In genomic region chr7:133115886-133116285, GRCm38 (mm10) we compare ENCODE assay signal across 9 mouse cellular contexts. TPM values are rescaled to one million over a fixed set of nuclear protein-coding genes. Genes with fewer than 3 reads are reported as not detected.
DNase-seq lines count a peak whose midpoint lies in the region; ATAC-seq lines count a peak whose summit lies in the region.
"Had no signal": no experiment of that assay in that cellular context is flagged by ENCODE, and none has a peak within 500 bp of the region (broad histone marks: within the 10 kb centered on the region; RNA-seq: fewer than 3 reads in every experiment).

No protein-coding gene starts in this region.

- H3K9ac ChIP-seq in forebrain, embryonic 16.5 days (replicated peaks; ENCODE audit: low read depth, low read length): no peak overlapping the region; the same call in 1 of the 2 replicates
- peak overlapping the region; percentile 5; the same call in 1 of the 2 replicates for H3K9ac ChIP-seq in kidney, embryonic 15.5 days

- H3K4me3 ChIP-seq in heart, embryonic 10.5 days: peak overlapping the region; percentile 51
- H3K4me3 ChIP-seq in forebrain, embryonic 16.5 days (replicated peaks; ENCODE audit: low read length): no peak overlapping the region
- peak overlapping the region; percentile 19 for H3K4me3 ChIP-seq in kidney, embryonic 15.5 days (replicated peaks)

- H3K36me3 ChIP-seq in heart, embryonic 10.5 days: no peaks in the 10 kb centered on the region
- no peaks in the 10 kb centered on the region for H3K36me3 ChIP-seq in forebrain, embryonic 16.5 days (ENCODE audit: control insufficient read depth, insufficient read depth)
- H3K36me3 ChIP-seq in kidney, embryonic 15.5 days: no peaks in the 10 kb centered on the region

- no peak for ATAC-seq in forebrain, embryonic 16.5 days
- 0 out of 2 replicates have a peak, but pooled peaks have one; percentile 40 for ATAC-seq in kidney, embryonic 15.5 days (replicated peaks; ENCODE audit: low FRiP score)
- ATAC-seq: Patski had no signal

- H3K4me1 ChIP-seq in heart, embryonic 10.5 days: peaks cover 85% of the 10 kb centered on the region
- H3K4me1 ChIP-seq in forebrain, embryonic 16.5 days (replicated peaks; ENCODE audit: control insufficient read depth, insufficient read depth, low read length): peaks cover 53% of the 10 kb centered on the region
- H3K4me1 ChIP-seq in kidney, embryonic 15.5 days: peaks cover 97% of the 10 kb centered on the region

- H3K9me3 ChIP-seq in heart, embryonic 10.5 days: no peaks in the 10 kb centered on the region
- no peaks in the 10 kb centered on the region for H3K9me3 ChIP-seq in forebrain, embryonic 16.5 days (ENCODE audit: control insufficient read depth, low read length)
- no peaks in the 10 kb centered on the region for H3K9me3 ChIP-seq in kidney, embryonic 15.5 days (replicated peaks)

- H3K27me3 ChIP-seq in heart, embryonic 10.5 days (ENCODE audit: insufficient read depth, poor library complexity, severe bottlenecking): no peaks in the 10 kb centered on the region
- no peaks in the 10 kb centered on the region for H3K27me3 ChIP-seq in forebrain, embryonic 16.5 days (replicated peaks; ENCODE audit: control insufficient read depth, insufficient read depth, low read length)
- no peaks in the 10 kb centered on the region for H3K27me3 ChIP-seq in kidney, embryonic 15.5 days
- H3K27me3 ChIP-seq: Patski had no signal

- WGBS in heart, embryonic 10.5 days: 10% methylated on average over 15 of the region's 15 CpGs
- 24% methylated on average over 15 of the region's 15 CpGs for WGBS in forebrain, embryonic 16.5 days
- 11% methylated on average over 15 of the region's 15 CpGs for WGBS in kidney, embryonic 15.5 days

- intact Hi-C loops in gastrocnemius, postnatal 14 days (cut with DNase I; ENCODE audit: low total_unique reads): loop anchor here (10.0 kb wide), 1 partner anchor 81 kb away; no protein-coding TSS in a partner anchor

- peak; percentile 79 for DNase-seq in heart, embryonic 10.5 days (ENCODE audit: low spot score)
- DNase-seq in heart, adult 9 months (ENCODE audit: low spot score in 2 of 2): no peak
- DNase-seq in lung, postnatal 36 days: peak; percentile 63
- DNase-seq in testis, postnatal 10 days (ENCODE audit: low spot score): peak; percentile 63
- no peak for DNase-seq in layer of hippocampus, adult 9-11 months
- no peak for DNase-seq in gastrocnemius, postnatal 14 days

- peak overlapping the region; percentile 85 for H3K27ac ChIP-seq in heart, embryonic 10.5 days
- H3K27ac ChIP-seq in forebrain, embryonic 16.5 days (ENCODE audit: low read length): no peak overlapping the region
- peak overlapping the region; percentile 89 for H3K27ac ChIP-seq in kidney, embryonic 15.5 days

- H3K4me2 ChIP-seq in forebrain, embryonic 16.5 days (ENCODE audit: low read length): peak overlapping the region; percentile 35
- peak overlapping the region; percentile 60 for H3K4me2 ChIP-seq in kidney, embryonic 15.5 days

RNA-seq across cellular contexts. Expression of gene Fgfr2, which starts 7.3 kb away (rescaled TPM):
- polyA plus RNA-seq in heart, embryonic 10.5 days (2016; fragmentation: Nextera tagmentation; extraction: Ambion mirVana): 23.6 and 46.6 TPM in 2 replicates
- polyA plus RNA-seq in forebrain, embryonic 16.5 days (2015; fragmentation: Nextera tagmentation; extraction: Ambion mirVana): 39.2 and 52.1 TPM in 2 replicates
- 99.9 and 104 TPM in 2 replicates for polyA plus RNA-seq in kidney, embryonic 15.5 days (2015; fragmentation: Nextera tagmentation; extraction: Ambion mirVana)
- 1 to 10 TPM; 1.2 to 1.8 TPM for total RNA-seq in gastrocnemius, postnatal 14 days (2021)

RNA-seq across cellular contexts. Expression of gene Ctbp2, which starts 8.3 kb away (rescaled TPM):
- polyA plus RNA-seq in heart, embryonic 10.5 days (2016; fragmentation: Nextera tagmentation; extraction: Ambion mirVana): 60.1 and 75.7 TPM in 2 replicates
- polyA plus RNA-seq in forebrain, embryonic 16.5 days (2015; fragmentation: Nextera tagmentation; extraction: Ambion mirVana): 74.6 and 85.2 TPM in 2 replicates
- 114 and 117 TPM in 2 replicates for polyA plus RNA-seq in kidney, embryonic 15.5 days (2015; fragmentation: Nextera tagmentation; extraction: Ambion mirVana)
- 10 to 100 TPM; 22.4 to 29.3 TPM for total RNA-seq in gastrocnemius, postnatal 14 days (2021)

Comparison
In these comparisons a context has a peak if more than half of its experiments do, and no peak if none do; other contexts are left out.
1. DNase-seq: peak in heart, embryonic 10.5 days (single experiment), lung, postnatal 36 days (single experiment) and testis, postnatal 10 days (single experiment); none in heart, adult 9 months (0 of 2), layer of hippocampus, adult 9-11 months (single experiment) and gastrocnemius, postnatal 14 days (single experiment).